28 mouse cellular contexts compared by ENCODE assay signal in genomic region chr1:180192866-180193265, GRCm38 (mm10). TPM values are rescaled to one million over a fixed set of nuclear protein-coding genes. Genes with fewer than 3 reads are reported as not detected.
DNase-seq lines count a peak whose midpoint lies in the region; ATAC-seq and TF ChIP-seq lines count a peak whose summit lies in the region.
"Had no signal": no experiment of that assay in that cellular context is flagged by ENCODE, and none has a peak within 500 bp of the region (broad histone marks: within the 10 kb centered on the region; RNA-seq: fewer than 3 reads in every experiment).

No protein-coding gene starts in this region.

- 55% methylated on average over 4 of the region's 4 CpGs for WGBS in heart, embryonic 13.5 days
- WGBS in kidney, adult 2 months = 29% methylated on average over 4 of the region's 4 CpGs

- dilution Hi-C loops in CH12.LX (cut with MboI; ENCODE audit: extremely low pct_ligation_motif_present, extremely low pct_unique_long_range_greater_than_20kb, low sequenced_read_pairs) = no loop called here

- TF ChIP-seq RAD21 in CH12.LX (IDR thresholded peaks at IDR 0.05; ENCODE audit: low read depth, low read length) = no peak

- no peak overlapping the region for H3K4me3 ChIP-seq in heart, embryonic 13.5 days
- no peak overlapping the region; the same call in 1 of the 2 replicates for H3K4me3 ChIP-seq in kidney, adult 2 months (ENCODE audit: insufficient read depth, low read depth, low read length)
- peak overlapping the region; percentile 78 to 93 (median 85) for H3K4me3 ChIP-seq in CH12.LX (replicated peaks in 1 of 3; ENCODE audit: low read depth in 2 of 3, low read length in 2 of 3, poor library complexity in 1 of 3)
- H3K4me3 ChIP-seq: embryonic facial prominence, embryonic 12.5 days; forebrain, embryonic 12.5 days; hindbrain, embryonic 12.5 days; limb, embryonic 12.5 days; lung, embryonic 15.5 days; neural tube, embryonic 15.5 days had no signal

- TF ChIP-seq EP300 in CH12.LX (IDR thresholded peaks at IDR 0.05; ENCODE audit: low read length) = 0 out of 2 replicates have a peak, but pooled peaks have one; percentile 4

- no peak overlapping the region for H3K27ac ChIP-seq in heart, embryonic 13.5 days (replicated peaks)
- 0 out of 2 replicates have a peak overlapping the region, but pooled peaks have one; percentile 25 for H3K27ac ChIP-seq in kidney, adult 2 months (ENCODE audit: insufficient read depth, low read depth, low read length)
- H3K27ac ChIP-seq in CH12.LX (ENCODE audit: insufficient read depth, low read depth) = peak overlapping the region; percentile 87
- H3K27ac ChIP-seq: embryonic facial prominence, embryonic 12.5 days; forebrain, embryonic 12.5 days; hindbrain, embryonic 12.5 days; limb, embryonic 12.5 days; liver, embryonic 14.5 days; lung, embryonic 15.5 days; neural tube, embryonic 15.5 days; stomach, postnatal 0 days had no signal

- no peaks in the 10 kb centered on the region for H3K36me3 ChIP-seq in heart, embryonic 13.5 days
- no peaks in the 10 kb centered on the region for H3K36me3 ChIP-seq in kidney, adult 2 months (ENCODE audit: control insufficient read depth, insufficient read depth, low read length)
- H3K36me3 ChIP-seq in CH12.LX (replicated peaks in 1 of 2; ENCODE audit: control insufficient read depth in 1 of 2, insufficient read depth in 1 of 2, low read length in 1 of 2) = peaks cover 13 to 35% of the 10 kb centered on the region in 2 experiments
- H3K36me3 ChIP-seq: embryonic facial prominence, embryonic 12.5 days; forebrain, embryonic 12.5 days; hindbrain, embryonic 12.5 days; limb, embryonic 12.5 days; lung, embryonic 15.5 days; neural tube, embryonic 15.5 days had no signal

- in situ Hi-C loops in CH12.LX (cut with MboI; ENCODE audit: low pct_ligation_motif_present, low pct_unique_long_range_greater_than_20kb, low sequenced_read_pairs) = no loop called here

- H3K9ac ChIP-seq in heart, embryonic 13.5 days = 0 out of 2 replicates have a peak overlapping the region, but pooled peaks have one; percentile 42
- peak overlapping the region; percentile 53 for H3K9ac ChIP-seq in CH12.LX (ENCODE audit: insufficient read depth, low read depth)
- H3K9ac ChIP-seq: embryonic facial prominence, embryonic 12.5 days; forebrain, embryonic 12.5 days; hindbrain, embryonic 12.5 days; limb, embryonic 12.5 days; liver, embryonic 14.5 days; lung, embryonic 15.5 days; neural tube, embryonic 15.5 days had no signal

- DNase-seq in heart, adult 9 months (ENCODE audit: low spot score in 2 of 2) = no peak
- no peak for DNase-seq in kidney, adult 2 months
- no peak for DNase-seq in kidney, postnatal 25 days
- DNase-seq in CH12.LX (ENCODE audit: extremely low read depth) = peak; percentile 38
- peak; percentile 29 for DNase-seq in induced T-regulatory cell, adult 2 months (ENCODE audit: low read depth)
- no peak for DNase-seq in frontal cortex, postnatal 14 days (ENCODE audit: low spot score in 2 of 2)
- DNase-seq: adrenal gland, adult 2 months; B cell, adult 2 months; cerebellum, adult 18-20 months; cerebellum, postnatal 14 days; kidney, adult 8-10 months; kidney, postnatal 10 days; lung, postnatal 36 days; right cerebral cortex, adult 18-20 months; right cerebral cortex, postnatal 4 days; thymus, adult 2 months; thymus, postnatal 4 days had no signal

- no peak overlapping the region for H3K4me2 ChIP-seq in heart, embryonic 13.5 days
- peak overlapping the region; percentile 86 for H3K4me2 ChIP-seq in CH12.LX (ENCODE audit: insufficient read depth, low read depth, poor library complexity, severe bottlenecking)
- H3K4me2 ChIP-seq: embryonic facial prominence, embryonic 12.5 days; forebrain, embryonic 12.5 days; hindbrain, embryonic 12.5 days; limb, embryonic 12.5 days; lung, embryonic 15.5 days; neural tube, embryonic 15.5 days had no signal

- no peak for TF ChIP-seq CTCF in kidney, adult 2 months (conservative IDR thresholded peaks at IDR 0.05; ENCODE audit: insufficient read depth, insufficient read length, low read depth, low read length)
- no peak for TF ChIP-seq CTCF in CH12.LX (conservative IDR thresholded peaks at IDR 0.05 in 1 of 2, IDR thresholded peaks at IDR 0.05 in 1 of 2; ENCODE audit: low read depth in 2 of 2, low read length in 2 of 2)

- peaks cover 74% of the 10 kb centered on the region for H3K79me2 ChIP-seq in CH12.LX (replicated peaks; ENCODE audit: control insufficient read depth, extremely low read depth, insufficient read depth, poor library complexity, severe bottlenecking)

- peaks cover 8% of the 10 kb centered on the region for H3K27me3 ChIP-seq in heart, embryonic 13.5 days (replicated peaks)
- no peaks in the 10 kb centered on the region for H3K27me3 ChIP-seq in kidney, adult 2 months (replicated peaks; ENCODE audit: control insufficient read depth, insufficient read depth, low read length)
- no peaks in the 10 kb centered on the region for H3K27me3 ChIP-seq in CH12.LX (replicated peaks)
- H3K27me3 ChIP-seq: embryonic facial prominence, embryonic 12.5 days; lung, embryonic 15.5 days had no signal

- no peak for TF ChIP-seq POLR2A in kidney, adult 2 months (IDR thresholded peaks at IDR 0.05; ENCODE audit: low read depth, low read length)
- no peak; the same call in 1 of the 2 replicates for TF ChIP-seq POLR2A in CH12.LX (IDR thresholded peaks at IDR 0.05; ENCODE audit: low read depth, low read length)

- ATAC-seq in heart, embryonic 13.5 days (ENCODE audit: extremely low read depth, insufficient number of reproducible peaks, low FRiP score, low TSS enrichment) = no peak
- no peak for ATAC-seq in erythroid progenitor cell, adult 5-6 weeks (replicated peaks; ENCODE audit: low FRiP score, poor library complexity, severe bottlenecking)
- ATAC-seq: midbrain, embryonic 16.5 days had no signal

- peaks cover 57% of the 10 kb centered on the region for H3K4me1 ChIP-seq in heart, embryonic 13.5 days
- H3K4me1 ChIP-seq in kidney, adult 2 months (ENCODE audit: control insufficient read depth, insufficient read depth, low read length) = peaks cover 41% of the 10 kb centered on the region
- peaks cover 14 to 54% of the 10 kb centered on the region in 2 experiments for H3K4me1 ChIP-seq in CH12.LX (ENCODE audit: control insufficient read depth in 1 of 2, insufficient read depth in 2 of 2)

- H3K9me3 ChIP-seq in heart, embryonic 13.5 days = no peaks in the 10 kb centered on the region
- H3K9me3 ChIP-seq in CH12.LX (replicated peaks; ENCODE audit: low read length) = peaks cover 8% of the 10 kb centered on the region
- H3K9me3 ChIP-seq: embryonic facial prominence, embryonic 12.5 days; forebrain, embryonic 12.5 days; hindbrain, embryonic 12.5 days; lung, embryonic 15.5 days; neural tube, embryonic 15.5 days had no signal

TF ChIP-seq in CH12.LX, 34 proteins besides CTCF, POLR2A, EP300 and RAD21:
- TF ChIP-seq MAZ (IDR thresholded peaks at IDR 0.05; ENCODE audit: low read depth, low read length) (no peak), CHD1 (IDR thresholded peaks at IDR 0.05; ENCODE audit: low read depth, low read length) (no peak), MAFK (IDR thresholded peaks at IDR 0.05; ENCODE audit: insufficient replicate concordance, low read length) (no peak), UBTF (IDR thresholded peaks at IDR 0.05; ENCODE audit: low read depth, low read length) (0 out of 2 replicates have a peak, but pooled peaks have one; percentile 62), PAX5 (IDR thresholded peaks at IDR 0.05; ENCODE audit: low read length) (no peak), E2F4 (IDR thresholded peaks at IDR 0.05; ENCODE audit: insufficient replicate concordance, low read depth, low read length) (no peak), RCOR1 (conservative IDR thresholded peaks at IDR 0.05; ENCODE audit: low read depth, low read length) (no peak), SIN3A (IDR thresholded peaks at IDR 0.05; ENCODE audit: low read length) (0 out of 2 replicates have a peak, but pooled peaks have one; percentile 23), MYC (IDR thresholded peaks at IDR 0.05; ENCODE audit: low read depth, low read length) (0 out of 2 replicates have a peak, but pooled peaks have one; percentile 1), MEF2A (IDR thresholded peaks at IDR 0.05; ENCODE audit: borderline replicate concordance, low read depth, low read length) (no peak), BHLHE40 (IDR thresholded peaks at IDR 0.05; ENCODE audit: low read depth, low read length) (peak; percentile 47; the same call in 1 of the 2 replicates), ZKSCAN1 (IDR thresholded peaks at IDR 0.05; ENCODE audit: borderline replicate concordance, low read depth, low read length) (no peak), MXI1 (IDR thresholded peaks at IDR 0.05; ENCODE audit: low read depth, low read length) (no peak), IRF4 (IDR thresholded peaks at IDR 0.05; ENCODE audit: low read depth, low read length) (no peak; the same call in none of the 2 replicates), ZMIZ1 (IDR thresholded peaks at IDR 0.05; ENCODE audit: low read depth, low read length) (no peak), HCFC1 (IDR thresholded peaks at IDR 0.05; ENCODE audit: low read depth, low read length) (no peak), MAX (IDR thresholded peaks at IDR 0.05; ENCODE audit: low read length) (no peak), ETS1 (conservative IDR thresholded peaks at IDR 0.05; ENCODE audit: low read depth, low read length) (0 out of 2 replicates have a peak, but pooled peaks have one; percentile 4), JUN (IDR thresholded peaks at IDR 0.05; ENCODE audit: insufficient read depth, low read depth, low read length) (no peak), ELF1 (IDR thresholded peaks at IDR 0.05; ENCODE audit: low read depth, low read length) (no peak), TBP (conservative IDR thresholded peaks at IDR 0.05; ENCODE audit: low read depth, low read length) (peak; percentile 30; the same call in 1 of the 2 replicates), ZNF384 (IDR thresholded peaks at IDR 0.05; ENCODE audit: low read depth, low read length) (peak; percentile 48), CHD2 (IDR thresholded peaks at IDR 0.05; ENCODE audit: low read length) (no peak), TCF12 (IDR thresholded peaks at IDR 0.05; ENCODE audit: low read depth, low read length) (peak; percentile 15; the same call in 1 of the 2 replicates)
TF ChIP-seq in CH12.LX: peak in this region for 8.

RNA-seq across cellular contexts. Expression of gene Coq8a, which starts 6.5 kb away (rescaled TPM):
- 26.3 and 28.3 TPM in 2 replicates for polyA plus RNA-seq in heart, embryonic 13.5 days (2015; fragmentation: Nextera tagmentation; extraction: Ambion mirVana)
- 157 and 179 TPM in 2 replicates for polyA plus RNA-seq in kidney, adult 2 months (2012; rRNA removed)
- 74.0 and 88.1 TPM in 2 replicates for total RNA-seq in CH12.LX (2012; rRNA removed)
- 73.4 and 84.6 TPM in 2 replicates for total RNA-seq in CH12.LX (2014; rRNA removed)
- polyA plus RNA-seq in CH12.LX (2012; ENCODE audit: insufficient read length, low read depth) = 237 and 248 TPM in 2 replicates
- 1.7 TPM in 1 of 2 replicates, not detected in the other for total RNA-seq in erythroid progenitor cell, adult 5-6 weeks (2015; ENCODE audit: low replicate concordance)
- total RNA-seq in erythroid progenitor cell, adult 5-6 weeks (2017; ENCODE audit: low replicate concordance) = 0.90 TPM in 1 of 2 replicates, not detected in the other

Comparison
In these comparisons a context has a peak if more than half of its experiments do, and no peak if none do; other contexts are left out.
1. H3K4me3 ChIP-seq: peak in CH12.LX (3 of 3); none in heart, embryonic 13.5 days (single experiment) and kidney, adult 2 months (single experiment).
2. DNase-seq: peak in CH12.LX (single experiment) and induced T-regulatory cell, adult 2 months (single experiment); none in heart, adult 9 months (0 of 2), kidney, adult 2 months (single experiment), kidney, postnatal 25 days (0 of 2) and frontal cortex, postnatal 14 days (0 of 2).